Mouse (Mus musculus): ENCODE measurements around the gene Olfr205. TPM values are rescaled to one million over a fixed set of nuclear protein-coding genes. Genes with fewer than 3 reads are reported as not detected.

Olfr205 gene
- not detected in 4 replicates for total RNA-seq (2023; ENCODE audit: inconsistent age)

GRCm38 (mm10) chr16:59331038-59331437 lies at the start of gene Olfr205:
Gene Olfr205, minus strand, starts transcription at chr16:59331138.

GRCm38 (mm10) chr16:59363893-59364292 lies 33.0 kb upstream of the Olfr205 start, which contains the start of gene Olfr209:
Gene Olfr209, minus strand, starts transcription at chr16:59363993.

GRCm38 (mm10) chr16:59349146-59349545 lies 18.2 kb upstream of the Olfr205 start, which contains the start of gene Olfr206:
Gene Olfr206, minus strand, starts transcription at chr16:59349246.

DNA sequence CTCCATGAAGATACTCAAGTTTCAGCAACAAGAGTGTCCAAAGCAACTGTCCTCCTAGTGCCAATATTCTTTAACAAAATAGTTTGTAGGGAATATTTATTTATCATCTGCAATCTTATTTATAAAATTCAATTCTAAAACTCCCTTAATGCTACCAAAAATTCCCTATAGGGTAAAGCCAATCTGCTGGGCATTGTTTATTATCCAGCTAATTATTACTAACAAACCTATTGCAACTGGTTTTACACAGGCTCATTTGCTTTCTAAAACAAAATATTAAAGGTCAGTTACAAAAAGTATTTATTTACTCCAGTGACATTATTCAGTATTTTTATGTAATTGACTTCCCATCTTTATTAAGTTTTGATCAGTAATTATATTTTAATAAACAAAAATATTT lies 12.8 kb downstream of the Olfr205 start, which contains the start of gene Olfr204:
Gene Olfr204, minus strand, starts transcription at position 101 of the 400 bp plus-strand sequence.

GRCm38 (mm10) chr16:59298581-59298980 lies 32.4 kb downstream of the Olfr205 start, which contains the start of gene Olfr203:
Gene Olfr203, plus strand, starts transcription at chr16:59298881.

DNA sequence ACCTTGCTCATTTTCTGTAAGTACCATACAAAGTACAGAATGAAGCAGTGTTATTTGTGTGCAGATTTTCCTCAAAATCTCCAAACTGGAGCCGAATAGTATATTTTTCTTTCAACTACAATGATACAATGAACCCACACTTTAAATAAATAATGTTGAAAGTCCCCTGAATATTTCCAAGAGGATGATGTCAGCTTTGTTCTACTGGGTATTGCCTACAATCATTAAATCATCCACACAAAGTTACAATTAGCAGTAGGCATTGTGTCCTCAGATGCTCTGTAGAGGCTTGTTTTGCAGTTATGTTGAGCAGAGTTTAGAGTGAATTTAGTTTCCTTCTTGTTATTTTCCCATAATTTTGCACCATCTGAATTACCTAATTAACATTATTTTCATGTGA lies 44.2 kb downstream of the Olfr205 start, which contains the start of gene Olfr202:
Gene Olfr202, minus strand, starts transcription at position 101 of the 400 bp plus-strand sequence.

Other genes starting within 250 kb of the Olfr205 start
- not detected in 4 replicates for gene Olfr191, start 241.3 kb downstream of the Olfr205 start, total RNA-seq (2023; ENCODE audit: inconsistent age)
- gene Olfr193, start 219.3 kb downstream of the Olfr205 start, total RNA-seq (2023; ENCODE audit: inconsistent age), result not detected in 4 replicates
- not detected in 4 replicates for gene Olfr194, start 210.1 kb downstream of the Olfr205 start, total RNA-seq (2023; ENCODE audit: inconsistent age)
- not detected in 4 replicates for gene Olfr195, start 184.1 kb downstream of the Olfr205 start, total RNA-seq (2023; ENCODE audit: inconsistent age)
- gene Olfr196, start 160.7 kb downstream of the Olfr205 start, total RNA-seq (2023; ENCODE audit: inconsistent age), result not detected in 4 replicates
- not detected in 4 replicates for gene Olfr198, start 127.6 kb downstream of the Olfr205 start, total RNA-seq (2023; ENCODE audit: inconsistent age)
- not detected in 4 replicates for gene Olfr199, start 111.4 kb downstream of the Olfr205 start, total RNA-seq (2023; ENCODE audit: inconsistent age)
- not detected in 4 replicates for gene Olfr201, start 58.5 kb downstream of the Olfr205 start, total RNA-seq (2023; ENCODE audit: inconsistent age)
- gene Olfr202, start 44.3 kb downstream of the Olfr205 start, total RNA-seq (2023; ENCODE audit: inconsistent age), result not detected in 4 replicates
- not detected in 4 replicates for gene Olfr203, start 32.3 kb downstream of the Olfr205 start, total RNA-seq (2023; ENCODE audit: inconsistent age)
- not detected in 4 replicates for gene Olfr204, start 12.9 kb downstream of the Olfr205 start, total RNA-seq (2023; ENCODE audit: inconsistent age)
- gene Olfr206, start 18.1 kb upstream of the Olfr205 start, total RNA-seq (2023; ENCODE audit: inconsistent age), result not detected in 4 replicates
- gene Olfr209, start 32.9 kb upstream of the Olfr205 start, total RNA-seq (2023; ENCODE audit: inconsistent age), result not detected in 4 replicates
- gene Gabrr3, start 76.2 kb upstream of the Olfr205 start, total RNA-seq (2023; ENCODE audit: inconsistent age), result not detected in 4 replicates
- gene Riox2, start 140.6 kb upstream of the Olfr205 start, total RNA-seq (2023; ENCODE audit: inconsistent age), result 30.6 to 38.7 TPM (median 32.8 TPM) in 4 replicates